Mouse (Mus musculus) embryonic facial prominence, embryonic 13.5 days (tissue): ENCODE results near the gene Vcpkmt. TPM values are rescaled to one million over a fixed set of nuclear protein-coding genes. Genes with fewer than 3 reads are reported as not detected.

Experiments
- ATAC-seq: fragments of 200-750 bp; cut with Nextera tagmentation; 2 replicates; pipeline ENCODE4 v1.8.0; 2017; ENCODE audit warnings: low read depth; ENCODE audit not compliant: insufficient number of reproducible peaks, insufficient read depth, low FRiP score, low TSS enrichment
- H3K27ac ChIP-seq: fragments of 300-500 bp; sonication (generic); 2 replicates; pipeline ENCODE4 v1.5.1; 2015; ENCODE audit warnings: moderate library complexity, mild to moderate bottlenecking, inconsistent platforms
- H3K27me3 ChIP-seq: fragments of 300-500 bp; sonication (generic); 2 replicates; pipeline ENCODE4 v1.6.1; 2015; ENCODE audit warnings: mild to moderate bottlenecking, inconsistent platforms
- H3K36me3 ChIP-seq: fragments of 300-500 bp; sonication (generic); 2 replicates; pipeline ENCODE4 v1.6.1; 2015; ENCODE audit warnings: mild to moderate bottlenecking, inconsistent platforms
- H3K4me1 ChIP-seq: fragments of 300-500 bp; sonication (generic); 2 replicates; pipeline ENCODE4 v1.6.1; 2015; ENCODE audit warnings: inconsistent platforms
- H3K4me2 ChIP-seq: fragments of 300-500 bp; sonication (generic); 2 replicates; pipeline ENCODE4 v1.6.1; 2015; ENCODE audit warnings: moderate library complexity, mild to moderate bottlenecking, inconsistent platforms
- H3K4me3 ChIP-seq: fragments of 300-500 bp; sonication (generic); 2 replicates; pipeline ENCODE4 v1.5.1; 2015; ENCODE audit warnings: mild to moderate bottlenecking, inconsistent platforms
- H3K9ac ChIP-seq: fragments of 300-500 bp; sonication (generic); 2 replicates; pipeline ENCODE4 v1.6.1; 2015; ENCODE audit warnings: mild to moderate bottlenecking, inconsistent platforms
- H3K9me3 ChIP-seq: fragments of 300-500 bp; sonication (generic); 2 replicates; pipeline ENCODE4 v1.6.1; 2016; ENCODE audit warnings: inconsistent platforms
- WGBS: fragments of 180-500 bp; shearing (Covaris S2); methylation state at CpG from one replicate; pipeline ENCODE4 v1.1.7; 2015; ENCODE audit warnings: mixed read lengths; 5-methylcytosine and 5-hydroxymethylcytosine counted together
- microRNA-seq: library from miRNA; unstranded; fragments of <30 nt; microRNA quantifications from one replicate; pipeline ENCODE4, GENCODE M21; 2016
- polyA plus RNA-seq: library from polyadenylated mRNA; unstranded; fragments of >200 nt; fragmentation: Nextera tagmentation; extraction: Ambion mirVana; gene quantifications from 2 replicates; pipeline ENCODE4 v1.2.1, GENCODE M21; 2015

Vcpkmt gene
- polyA plus RNA-seq, 1 experiment from 2014 or later = 30.8 TPM

DNA sequence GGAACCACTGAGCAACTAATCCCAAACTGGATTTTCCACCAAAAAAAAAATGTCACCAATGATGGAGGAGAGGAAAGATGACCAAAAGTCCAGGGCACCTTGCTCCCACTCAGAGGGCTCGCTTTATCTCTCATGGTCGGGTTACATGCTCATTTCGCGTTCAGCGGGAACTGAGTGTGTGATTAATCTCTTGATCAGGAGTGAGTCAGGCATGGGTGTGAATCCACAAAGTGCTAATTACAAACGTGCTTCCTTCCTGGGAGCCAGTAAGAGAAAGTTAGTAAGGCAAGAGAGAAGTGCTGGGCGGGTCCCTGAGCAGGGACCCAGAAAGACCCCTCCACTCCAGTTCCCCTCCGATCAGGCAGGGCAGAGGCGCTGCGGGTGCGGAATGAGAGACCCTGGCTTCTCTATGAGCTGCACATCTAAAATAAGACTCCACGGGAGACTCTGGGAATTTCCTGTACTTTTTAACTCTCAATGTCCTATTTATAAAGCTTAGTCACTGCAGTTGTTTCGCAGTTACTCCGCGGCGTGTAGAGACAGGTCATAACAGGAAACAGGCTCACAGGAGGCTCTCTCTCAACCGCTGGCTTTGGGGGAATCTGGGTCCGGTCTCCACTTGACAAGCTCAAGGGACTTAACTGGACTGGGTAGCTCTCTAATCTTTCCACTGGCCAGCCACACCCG lies 45.0 kb downstream of the Vcpkmt start:
- H3K4me1 ChIP-seq = peaks cover 30% of the 10 kb centered on the region
- no peaks in the 10 kb centered on the region for H3K9me3 ChIP-seq
- no peaks in the 10 kb centered on the region for H3K36me3 ChIP-seq
- H3K27ac ChIP-seq = peak overlapping the region; percentile 88
- H3K9ac ChIP-seq = peak overlapping the region; percentile 33
- H3K4me3 ChIP-seq = no peak overlapping the region
- peak overlapping the region; percentile 51 for H3K4me2 ChIP-seq
- WGBS = 20% methylated on average over 19 of the region's 19 CpGs
- ATAC-seq = peak; percentile 38; the same call in 1 of the 2 replicates
- no peaks in the 10 kb centered on the region for H3K27me3 ChIP-seq

DNA sequence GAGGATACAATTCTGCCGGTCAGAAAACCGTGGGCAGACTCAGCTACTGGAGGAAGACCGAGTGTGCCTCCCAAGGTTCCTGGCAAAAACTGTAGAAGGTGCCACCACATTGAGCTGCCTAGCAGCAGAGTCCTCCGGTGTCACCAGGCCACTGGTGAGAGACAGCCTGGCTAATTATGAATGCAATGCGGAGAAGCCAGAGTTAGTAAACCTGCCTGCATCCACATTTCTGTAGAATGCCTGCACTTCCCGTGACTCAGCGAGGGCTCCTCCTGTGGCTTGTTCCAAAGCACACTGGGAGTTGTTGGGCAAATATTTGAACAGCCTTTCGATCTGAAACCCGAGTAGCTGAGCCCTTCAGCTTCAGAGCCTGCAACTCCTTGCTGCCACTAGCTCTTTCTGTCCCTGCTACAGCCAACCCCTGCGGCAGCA lies 45.6 kb downstream of the Vcpkmt start:
- Histone ChIP-seq H3K4me2 (peak overlapping the region; percentile 51), H3K9me3 (no peaks in the 10 kb centered on the region), H3K4me1 (peaks cover 30% of the 10 kb centered on the region), H3K27ac (peak overlapping the region; percentile 88), H3K27me3 (no peaks in the 10 kb centered on the region), H3K9ac (peak overlapping the region; percentile 16; the same call in 1 of the 2 replicates), H3K4me3 (no peak overlapping the region), H3K36me3 (no peaks in the 10 kb centered on the region)
- no peak for ATAC-seq
- 25% methylated on average over 10 of the region's 10 CpGs for WGBS

DNA sequence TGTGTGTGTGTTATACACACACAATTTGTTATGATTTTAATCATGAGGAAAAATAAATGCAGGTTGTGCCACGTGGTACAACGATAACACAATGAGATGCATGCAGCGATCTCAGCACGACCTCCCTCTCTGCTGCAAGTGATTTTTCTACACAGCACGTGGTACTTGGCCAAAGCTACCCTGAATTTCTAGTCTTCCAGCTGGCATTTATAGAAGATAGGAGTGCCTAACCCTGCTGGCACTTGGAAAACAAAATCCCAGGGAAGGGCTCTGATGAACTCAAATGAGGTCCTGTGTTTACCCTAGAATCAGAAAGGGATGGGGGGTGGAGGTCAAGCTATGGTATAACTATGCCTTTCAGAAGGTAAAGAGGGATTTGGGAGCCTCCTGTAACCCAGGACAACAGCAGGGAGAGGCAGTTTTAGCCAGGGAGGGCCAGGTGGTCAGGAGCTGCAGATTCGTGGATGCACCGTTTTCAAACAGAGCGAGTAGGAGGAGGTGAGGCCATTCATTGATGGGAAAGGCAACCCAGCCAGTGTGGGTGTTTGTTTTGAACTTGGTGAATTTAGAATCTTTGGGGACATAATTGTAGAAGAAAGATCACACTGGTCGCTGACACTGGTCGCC lies 46.1 kb downstream of the Vcpkmt start:
- 78% methylated on average over 10 of the region's 10 CpGs for WGBS
- H3K9ac ChIP-seq = peak overlapping the region; percentile 16; the same call in 1 of the 2 replicates
- no peaks in the 10 kb centered on the region for H3K9me3 ChIP-seq
- no peak overlapping the region for H3K4me3 ChIP-seq
- H3K27me3 ChIP-seq = no peaks in the 10 kb centered on the region
- no peak for ATAC-seq
- H3K36me3 ChIP-seq = no peaks in the 10 kb centered on the region
- H3K4me2 ChIP-seq = peak overlapping the region; percentile 51
- H3K27ac ChIP-seq = peak overlapping the region; percentile 88
- peaks cover 30% of the 10 kb centered on the region for H3K4me1 ChIP-seq

DNA sequence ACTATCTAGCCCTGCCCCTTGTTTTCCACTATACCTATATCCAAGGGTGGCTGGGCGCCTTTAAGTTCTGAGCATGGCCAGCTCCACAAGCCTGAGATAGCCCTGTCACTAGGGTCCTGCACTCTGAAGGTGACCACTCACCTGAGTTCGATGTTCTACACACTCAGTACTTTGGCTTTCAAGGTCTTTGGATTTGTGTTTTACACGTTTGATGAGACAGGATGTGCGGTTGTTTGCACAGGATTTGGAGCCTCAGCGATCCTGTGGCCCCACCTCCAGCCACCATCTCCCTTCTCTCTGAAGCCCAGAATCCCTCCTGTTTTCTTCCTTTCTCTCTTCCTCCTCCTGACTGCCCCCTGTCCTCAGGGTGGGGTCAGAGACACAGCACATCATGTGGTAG lies 49.6 kb downstream of the Vcpkmt start:
- H3K27me3 ChIP-seq = no peaks in the 10 kb centered on the region
- no peaks in the 10 kb centered on the region for H3K9me3 ChIP-seq
- H3K4me2 ChIP-seq = no peak overlapping the region
- H3K9ac ChIP-seq = no peak overlapping the region
- no peak overlapping the region for H3K4me3 ChIP-seq
- 78% methylated on average over 5 of the region's 5 CpGs for WGBS
- no peaks in the 10 kb centered on the region for H3K36me3 ChIP-seq
- no peak for ATAC-seq
- no peak overlapping the region for H3K27ac ChIP-seq
- H3K4me1 ChIP-seq = peaks cover 18% of the 10 kb centered on the region

DNA sequence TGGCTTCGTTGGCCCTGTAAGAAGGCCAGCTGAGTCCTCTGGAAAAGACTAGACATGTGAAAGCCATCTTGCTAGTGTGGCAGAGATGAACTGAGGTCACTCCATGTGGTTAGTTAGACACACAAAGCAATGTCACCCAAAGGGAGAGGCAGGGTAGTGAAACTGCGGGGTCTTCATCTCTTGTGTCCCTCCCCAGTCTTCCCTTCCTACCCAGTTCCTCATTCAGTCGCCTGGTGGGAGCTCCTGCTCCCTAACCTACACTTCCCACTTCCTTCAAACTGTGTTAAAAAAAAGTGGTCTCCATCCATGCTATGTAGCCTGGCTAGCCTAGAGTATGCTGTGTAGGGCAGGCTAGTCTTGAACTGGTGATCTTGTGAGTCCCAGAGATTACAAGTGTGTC lies 50.3 kb downstream of the Vcpkmt start:
- no peak for ATAC-seq
- no peak overlapping the region for H3K27ac ChIP-seq
- no peaks in the 10 kb centered on the region for H3K27me3 ChIP-seq

DNA sequence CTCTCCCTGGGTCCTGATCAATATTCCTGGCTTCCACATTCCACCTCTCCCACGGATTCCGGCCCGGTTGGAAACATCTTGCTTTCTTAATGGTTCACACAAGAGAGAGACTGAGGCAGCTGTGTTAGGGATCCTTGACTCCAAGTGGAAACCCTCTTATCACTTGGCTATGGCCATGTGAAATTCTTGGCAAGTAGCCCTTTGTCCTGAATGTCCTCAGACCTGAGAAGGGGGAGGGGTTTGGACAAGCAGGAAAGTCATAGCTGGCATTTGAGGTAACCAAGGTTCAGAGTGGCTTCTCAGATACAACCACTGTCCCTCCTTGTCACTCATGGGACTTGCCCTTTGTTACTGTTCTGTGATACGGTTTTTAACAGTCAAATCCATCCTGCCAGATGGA lies 50.7 kb downstream of the Vcpkmt start:
- Histone ChIP-seq H3K4me3 (no peak overlapping the region), H3K27ac (no peak overlapping the region), H3K4me1 (peaks cover 6% of the 10 kb centered on the region), H3K27me3 (no peaks in the 10 kb centered on the region), H3K9ac (no peak overlapping the region), H3K36me3 (no peaks in the 10 kb centered on the region), H3K9me3 (no peaks in the 10 kb centered on the region), H3K4me2 (no peak overlapping the region)
- 92% methylated on average over 4 of the region's 4 CpGs for WGBS
- no peak for ATAC-seq

More for the DNA sequence above, 50.3 kb downstream of the Vcpkmt start:
- no peaks in the 10 kb centered on the region for H3K36me3 ChIP-seq
- 85% methylated on average over 3 of the region's 3 CpGs for WGBS
- no peak overlapping the region for H3K4me2 ChIP-seq
- H3K4me3 ChIP-seq = no peak overlapping the region
- H3K9ac ChIP-seq = no peak overlapping the region
- H3K9me3 ChIP-seq = no peaks in the 10 kb centered on the region
- H3K4me1 ChIP-seq = peaks cover 11% of the 10 kb centered on the region

DNA sequence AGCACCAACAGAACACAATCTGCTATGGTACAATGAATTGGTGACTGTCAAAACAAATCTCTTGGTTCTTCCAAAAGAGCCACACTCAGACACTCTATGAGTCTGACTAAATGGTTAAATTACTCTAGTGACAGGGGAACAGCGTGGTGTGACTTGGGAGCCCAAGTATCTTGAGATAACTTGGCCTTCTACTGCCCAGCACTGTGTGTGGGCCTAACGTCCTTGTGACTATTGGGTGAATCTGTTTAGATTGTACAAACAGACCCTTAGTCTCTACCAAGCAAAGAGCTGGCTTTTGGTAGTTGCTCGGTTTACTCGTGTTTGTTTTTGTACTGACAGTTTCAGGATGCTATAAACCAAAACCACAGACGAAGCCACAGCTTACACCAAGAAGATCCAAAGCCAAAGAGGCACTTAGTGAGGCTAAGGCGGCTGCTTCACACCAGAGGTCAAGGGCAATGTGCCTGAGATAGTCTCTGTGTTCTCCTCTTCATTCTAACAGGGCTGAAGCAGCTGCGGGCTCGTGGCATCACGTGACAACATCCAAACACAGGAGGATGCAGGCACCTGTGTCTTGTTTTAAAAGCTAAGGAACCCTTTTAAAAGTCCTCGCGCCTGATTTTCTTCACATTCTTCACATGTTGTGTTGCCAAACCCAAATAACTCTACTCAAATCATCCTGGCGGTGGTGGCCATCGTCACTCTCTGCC lies 53.0 kb downstream of the Vcpkmt start:
- no peak overlapping the region for H3K27ac ChIP-seq
- no peaks in the 10 kb centered on the region for H3K9me3 ChIP-seq
- WGBS = 83% methylated on average over 13 of the region's 13 CpGs
- no peak overlapping the region for H3K9ac ChIP-seq
- no peak overlapping the region for H3K4me2 ChIP-seq
- H3K27me3 ChIP-seq = no peaks in the 10 kb centered on the region
- 0 out of 2 replicates have a peak, but pooled peaks cover 1% of the 10 kb centered on the region for H3K4me1 ChIP-seq
- H3K4me3 ChIP-seq = no peak overlapping the region
- no peak for ATAC-seq
- no peaks in the 10 kb centered on the region for H3K36me3 ChIP-seq

DNA sequence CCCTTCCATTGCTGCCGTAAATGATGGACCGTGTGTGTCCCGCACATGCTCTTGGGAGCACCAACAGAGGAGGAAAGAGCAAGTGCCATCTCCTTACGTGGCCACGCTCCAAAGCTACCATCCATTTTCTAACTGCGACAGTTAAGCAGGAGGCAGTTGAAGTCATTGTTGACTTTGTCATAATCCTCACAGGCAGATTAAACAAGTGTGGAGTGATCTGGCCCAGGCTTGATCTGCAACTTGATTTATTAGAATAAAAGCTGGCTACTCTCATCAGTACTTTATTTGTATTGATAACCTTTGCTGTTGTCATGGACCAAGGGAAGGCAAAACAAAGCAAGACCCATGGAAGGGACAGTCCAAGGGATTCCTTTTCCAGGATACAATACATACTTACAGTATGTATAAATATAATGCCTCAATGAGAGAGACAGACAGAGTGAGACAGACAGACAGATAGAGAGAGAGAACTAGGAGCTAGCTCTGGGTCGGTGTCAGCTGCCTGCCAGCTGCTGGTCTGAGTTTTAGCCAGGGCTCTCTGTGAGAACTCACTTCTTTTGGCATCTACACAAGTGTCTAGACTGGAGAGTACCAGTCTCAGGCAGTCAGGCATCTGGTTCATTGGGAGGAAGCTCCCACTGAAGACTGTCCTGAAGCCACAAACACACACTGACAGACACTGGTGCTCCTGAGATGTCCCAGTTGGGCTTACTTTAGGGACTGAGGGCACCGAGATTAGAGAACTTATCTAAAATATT lies 54.4 kb downstream of the Vcpkmt start:
- 91% methylated on average over 8 of the region's 8 CpGs for WGBS
- ATAC-seq = no peak

More for the DNA sequence above, 54.4 kb downstream of the Vcpkmt start:
- H3K4me2 ChIP-seq = no peak overlapping the region
- no peaks in the 10 kb centered on the region for H3K9me3 ChIP-seq
- H3K4me3 ChIP-seq = no peak overlapping the region
- H3K36me3 ChIP-seq = no peaks in the 10 kb centered on the region
- H3K9ac ChIP-seq = no peak overlapping the region
- 0 out of 2 replicates have a peak, but pooled peaks cover 7% of the 10 kb centered on the region for H3K4me1 ChIP-seq
- no peaks in the 10 kb centered on the region for H3K27me3 ChIP-seq
- no peak overlapping the region for H3K27ac ChIP-seq

Small RNA genes lying within 50 kb of the gene (microRNA-seq; reads per million reads assigned to microRNA genes)
- not detected for gene Gm23018

Other genes starting within 250 kb of the Vcpkmt start
- 107 and 112 TPM in 2 replicates for gene Nemf, start 225.9 kb downstream of the Vcpkmt start, polyA plus RNA-seq
- 48.4 and 56.7 TPM in 2 replicates for gene Arf6, start 210.9 kb downstream of the Vcpkmt start, polyA plus RNA-seq
- gene Gm9887, start 210.6 kb downstream of the Vcpkmt start, polyA plus RNA-seq = 1.6 and 2.6 TPM in 2 replicates
- gene Sos2, start 98.8 kb upstream of the Vcpkmt start, polyA plus RNA-seq = 12.9 and 13.3 TPM in 2 replicates
- 16.8 and 17.5 TPM in 2 replicates for gene L2hgdh, start 141.8 kb upstream of the Vcpkmt start, polyA plus RNA-seq
- 30.4 and 39.3 TPM in 2 replicates for gene Atp5s, start 141.9 kb upstream of the Vcpkmt start, polyA plus RNA-seq
- gene Cdkl1, start 208.2 kb upstream of the Vcpkmt start, polyA plus RNA-seq = 1.7 and 2.7 TPM in 2 replicates